Mouse (Mus musculus): Measurements from ENCODE around the gene Spocd1. TPM values are rescaled to one million over a fixed set of nuclear protein-coding genes. Genes with fewer than 3 reads are reported as not detected.

Spocd1 gene
- polyA plus RNA-seq, 1 experiment from 2014 or later: not detected

GRCm38 (mm10) chr4:129928124-129928751 lies 811 bp upstream of the Spocd1 start:
- WGBS: 3% methylated on average over 19 of the region's 19 CpGs
- peak overlapping the region; percentile 31; the same call in 1 of the 2 replicates for H3K4me2 ChIP-seq (replicated peaks; ENCODE audit: low read depth)
- no peaks in the 10 kb centered on the region for H3K36me3 ChIP-seq (ENCODE audit: control insufficient read depth, insufficient read depth, low read length)
- H3K9me3 ChIP-seq (ENCODE audit: control insufficient read depth, low read length): no peaks in the 10 kb centered on the region
- no peaks in the 10 kb centered on the region for H3K4me1 ChIP-seq (replicated peaks; ENCODE audit: control insufficient read depth, insufficient read depth)
- H3K27me3 ChIP-seq (ENCODE audit: control insufficient read depth, insufficient read depth, low read length): no peaks in the 10 kb centered on the region
- TF ChIP-seq CTCF (IDR thresholded peaks at IDR 0.05; ENCODE audit: low read depth): peak; percentile 96
- TF ChIP-seq EP300 (optimal IDR thresholded peaks at IDR 0.05): no peak
- DNase-seq (ENCODE audit: low spot score): peak; percentile 85
- peak; percentile 68 for ATAC-seq (ENCODE audit: low FRiP score, low TSS enrichment)
- H3K9ac ChIP-seq (ENCODE audit: low read length): no peak overlapping the region
- no peak overlapping the region for H3K27ac ChIP-seq (replicated peaks)
- H3K4me3 ChIP-seq (ENCODE audit: low read depth, low read length): no peak overlapping the region

DNA sequence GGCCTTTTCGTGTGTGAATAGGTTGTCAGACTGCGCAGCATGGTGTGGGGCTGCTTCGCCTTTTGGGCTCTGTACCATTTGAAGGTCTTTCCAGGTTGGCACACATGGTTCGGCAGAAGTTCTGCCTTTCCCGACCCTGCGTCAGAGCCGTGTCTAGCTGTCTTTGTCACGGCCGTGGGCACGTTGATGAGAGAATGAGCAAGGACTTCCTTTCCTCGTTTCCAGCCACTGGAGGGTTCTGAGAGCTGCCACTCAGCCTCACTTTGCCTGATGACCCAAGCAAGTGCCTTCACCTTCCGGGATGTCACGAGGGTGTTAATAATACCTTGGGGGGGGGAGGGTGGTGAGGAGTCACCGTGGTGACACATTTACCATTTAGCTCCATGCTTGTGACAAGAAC lies 4.6 kb downstream of the Spocd1 start:
- H3K4me2 ChIP-seq (replicated peaks; ENCODE audit: low read depth): no peak overlapping the region
- 73% methylated on average over 14 of the region's 14 CpGs for WGBS
- no peaks in the 10 kb centered on the region for H3K27me3 ChIP-seq (ENCODE audit: control insufficient read depth, insufficient read depth, low read length)
- no peak overlapping the region for H3K4me3 ChIP-seq (ENCODE audit: low read depth, low read length)
- no peak for ATAC-seq (ENCODE audit: low FRiP score, low TSS enrichment)
- no peak overlapping the region for H3K27ac ChIP-seq (replicated peaks)
- no peaks in the 10 kb centered on the region for H3K9me3 ChIP-seq (ENCODE audit: control insufficient read depth, low read length)
- no peak for DNase-seq (ENCODE audit: low spot score)
- no peak overlapping the region for H3K9ac ChIP-seq (ENCODE audit: low read length)
- no peaks in the 10 kb centered on the region for H3K4me1 ChIP-seq (replicated peaks; ENCODE audit: control insufficient read depth, insufficient read depth)
- H3K36me3 ChIP-seq (ENCODE audit: control insufficient read depth, insufficient read depth, low read length): no peaks in the 10 kb centered on the region
- TF ChIP-seq CTCF (IDR thresholded peaks at IDR 0.05; ENCODE audit: low read depth) (no peak), EP300 (optimal IDR thresholded peaks at IDR 0.05) (no peak)

DNA sequence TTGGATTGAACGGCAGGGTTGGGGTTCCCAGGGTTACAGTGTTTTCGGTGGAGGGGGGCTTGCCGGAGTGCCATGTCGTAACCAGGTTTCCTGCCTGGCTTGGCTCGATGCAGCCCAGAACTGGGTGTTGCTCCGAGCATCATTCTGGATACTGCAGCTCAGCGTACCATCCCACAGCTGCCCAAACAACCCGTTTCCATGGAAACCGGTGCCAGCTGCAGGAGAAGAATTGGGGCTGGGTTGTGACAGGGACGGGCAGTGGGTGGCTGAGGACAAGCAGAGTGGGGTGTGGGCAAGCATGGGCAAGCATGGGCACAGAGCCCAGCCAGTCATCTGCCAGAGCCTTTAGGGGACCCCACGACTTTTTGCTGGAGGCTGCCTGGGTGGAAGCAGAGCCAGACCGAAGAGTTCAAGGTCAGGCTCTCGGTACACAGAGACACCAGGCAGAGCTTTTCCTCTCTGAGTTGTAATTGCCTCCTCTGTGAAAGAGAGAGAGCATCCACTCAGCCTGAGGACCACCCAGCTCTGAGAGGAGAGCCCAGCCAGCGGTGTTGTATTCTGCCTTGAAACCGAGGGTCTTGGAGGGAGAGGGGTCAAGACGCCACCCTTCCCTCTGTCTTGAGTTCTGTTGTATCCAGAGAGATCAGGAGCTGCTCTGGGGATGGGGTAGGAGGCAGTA lies 5.3 kb downstream of the Spocd1 start:
- Histone ChIP-seq H3K4me3 (ENCODE audit: low read depth, low read length) (no peak overlapping the region), H3K4me1 (replicated peaks; ENCODE audit: control insufficient read depth, insufficient read depth) (no peaks in the 10 kb centered on the region), H3K36me3 (ENCODE audit: control insufficient read depth, insufficient read depth, low read length) (no peaks in the 10 kb centered on the region), H3K27me3 (ENCODE audit: control insufficient read depth, insufficient read depth, low read length) (no peaks in the 10 kb centered on the region), H3K4me2 (replicated peaks; ENCODE audit: low read depth) (no peak overlapping the region), H3K9ac (ENCODE audit: low read length) (no peak overlapping the region), H3K27ac (replicated peaks) (no peak overlapping the region), H3K9me3 (ENCODE audit: control insufficient read depth, low read length) (no peaks in the 10 kb centered on the region)
- no peak for ATAC-seq (ENCODE audit: low FRiP score, low TSS enrichment)
- TF ChIP-seq CTCF (IDR thresholded peaks at IDR 0.05; ENCODE audit: low read depth) (no peak), EP300 (optimal IDR thresholded peaks at IDR 0.05) (no peak)
- no peak for DNase-seq (ENCODE audit: low spot score)
- WGBS: 50% methylated on average over 16 of the region's 16 CpGs

DNA sequence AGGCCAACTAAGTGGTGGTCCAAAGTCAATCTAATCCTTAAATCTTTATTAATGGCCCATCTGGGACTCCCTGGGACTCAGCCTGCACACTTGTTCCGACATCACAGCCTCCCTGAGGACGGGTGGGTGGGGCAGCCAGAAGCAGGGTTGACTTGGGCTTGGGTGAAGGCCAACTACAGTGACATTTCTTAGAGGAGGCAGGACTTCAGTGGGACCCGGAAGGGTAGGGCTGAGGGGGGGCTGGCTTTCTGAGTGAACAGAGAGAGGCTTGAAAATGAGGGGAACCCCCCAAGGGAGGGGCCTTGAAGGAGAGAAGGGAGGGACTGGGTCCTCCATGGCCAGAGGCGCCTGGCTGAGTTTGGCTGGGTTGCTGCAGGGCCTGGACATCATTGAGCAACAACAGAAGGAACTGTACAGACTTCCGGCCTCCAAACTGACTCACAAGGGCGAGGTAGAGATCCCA lies 22.3 kb downstream of the Spocd1 start:
- Histone ChIP-seq H3K27me3 (ENCODE audit: control insufficient read depth, insufficient read depth, low read length) (no peaks in the 10 kb centered on the region), H3K4me2 (replicated peaks; ENCODE audit: low read depth) (no peak overlapping the region), H3K4me1 (replicated peaks; ENCODE audit: control insufficient read depth, insufficient read depth) (no peaks in the 10 kb centered on the region), H3K9me3 (ENCODE audit: control insufficient read depth, low read length) (no peaks in the 10 kb centered on the region), H3K36me3 (ENCODE audit: control insufficient read depth, insufficient read depth, low read length) (no peaks in the 10 kb centered on the region), H3K27ac (replicated peaks) (no peak overlapping the region), H3K4me3 (ENCODE audit: low read depth, low read length) (no peak overlapping the region), H3K9ac (ENCODE audit: low read length) (no peak overlapping the region)
- ATAC-seq (ENCODE audit: low FRiP score, low TSS enrichment): peak; percentile 71
- TF ChIP-seq EP300 (optimal IDR thresholded peaks at IDR 0.05): no peak
- TF ChIP-seq CTCF (IDR thresholded peaks at IDR 0.05; ENCODE audit: low read depth): no peak
- peak; percentile 41 for DNase-seq (ENCODE audit: low spot score)
- WGBS: 37% methylated on average over 6 of the region's 6 CpGs

GRCm38 (mm10) chr4:129952241-129952810 lies 23.3 kb downstream of the Spocd1 start:
- DNase-seq (ENCODE audit: low spot score) (no peak), ATAC-seq (ENCODE audit: low FRiP score, low TSS enrichment) (no peak)
- no peak for TF ChIP-seq EP300 (optimal IDR thresholded peaks at IDR 0.05)
- TF ChIP-seq CTCF (IDR thresholded peaks at IDR 0.05; ENCODE audit: low read depth): no peak
- Histone ChIP-seq H3K9me3 (ENCODE audit: control insufficient read depth, low read length) (no peaks in the 10 kb centered on the region), H3K9ac (ENCODE audit: low read length) (no peak overlapping the region), H3K4me2 (replicated peaks; ENCODE audit: low read depth) (no peak overlapping the region), H3K4me1 (replicated peaks; ENCODE audit: control insufficient read depth, insufficient read depth) (no peaks in the 10 kb centered on the region), H3K27ac (replicated peaks) (no peak overlapping the region), H3K27me3 (ENCODE audit: control insufficient read depth, insufficient read depth, low read length) (no peaks in the 10 kb centered on the region), H3K4me3 (ENCODE audit: low read depth, low read length) (no peak overlapping the region), H3K36me3 (ENCODE audit: control insufficient read depth, insufficient read depth, low read length) (no peaks in the 10 kb centered on the region)
- 69% methylated on average over 5 of the region's 5 CpGs for WGBS

GRCm38 (mm10) chr4:129954527-129954926 lies 25.5 kb downstream of the Spocd1 start:
- TF ChIP-seq CTCF (IDR thresholded peaks at IDR 0.05; ENCODE audit: low read depth): no peak
- TF ChIP-seq EP300 (optimal IDR thresholded peaks at IDR 0.05): no peak
- ATAC-seq (ENCODE audit: low FRiP score, low TSS enrichment): no peak
- H3K4me2 ChIP-seq (replicated peaks; ENCODE audit: low read depth): no peak overlapping the region
- H3K36me3 ChIP-seq (ENCODE audit: control insufficient read depth, insufficient read depth, low read length): no peaks in the 10 kb centered on the region
- 72% methylated on average over 2 of the region's 2 CpGs for WGBS
- H3K9ac ChIP-seq (ENCODE audit: low read length): no peak overlapping the region
- H3K4me1 ChIP-seq (replicated peaks; ENCODE audit: control insufficient read depth, insufficient read depth): no peaks in the 10 kb centered on the region
- no peak for DNase-seq (ENCODE audit: low spot score)
- no peaks in the 10 kb centered on the region for H3K9me3 ChIP-seq (ENCODE audit: control insufficient read depth, low read length)
- H3K4me3 ChIP-seq (ENCODE audit: low read depth, low read length): no peak overlapping the region
- no peak overlapping the region for H3K27ac ChIP-seq (replicated peaks)
- no peaks in the 10 kb centered on the region for H3K27me3 ChIP-seq (ENCODE audit: control insufficient read depth, insufficient read depth, low read length)

Measured in stomach, postnatal 0 days (tissue).